Mouse (Mus musculus): Measurements from ENCODE around the gene Eif5a.

DNA sequence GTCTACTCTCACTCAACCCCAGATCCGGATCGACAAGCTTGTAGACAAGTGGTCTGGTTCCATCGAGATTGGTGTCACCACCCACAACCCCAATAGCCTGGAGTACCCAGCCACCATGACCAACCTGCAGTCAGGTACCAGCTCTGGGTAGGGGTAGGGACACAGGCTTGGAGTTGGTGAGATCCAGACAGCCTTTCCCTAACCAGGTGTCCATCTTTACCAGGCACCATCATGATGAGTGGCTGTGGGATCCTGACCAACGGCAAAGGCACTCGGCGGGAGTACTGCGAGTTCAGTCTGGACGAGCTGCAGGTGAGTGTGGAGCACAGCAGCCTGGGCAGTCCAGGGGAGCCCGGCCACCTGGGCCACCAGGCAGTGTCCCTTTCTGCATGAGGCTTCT lies 17.4 kb downstream of the Eif5a start:
- no peak for TF ChIP-seq CTCF (IDR thresholded peaks at IDR 0.05; ENCODE audit: insufficient read depth, low read depth, low read length)
- TF ChIP-seq POLR2A (IDR thresholded peaks at IDR 0.05; ENCODE audit: insufficient read depth, low read depth, low read length): no peak

Data from olfactory bulb, adult 2 months (tissue).